28 mouse cellular contexts compared by ENCODE assay signal in the genomic region with DNA sequence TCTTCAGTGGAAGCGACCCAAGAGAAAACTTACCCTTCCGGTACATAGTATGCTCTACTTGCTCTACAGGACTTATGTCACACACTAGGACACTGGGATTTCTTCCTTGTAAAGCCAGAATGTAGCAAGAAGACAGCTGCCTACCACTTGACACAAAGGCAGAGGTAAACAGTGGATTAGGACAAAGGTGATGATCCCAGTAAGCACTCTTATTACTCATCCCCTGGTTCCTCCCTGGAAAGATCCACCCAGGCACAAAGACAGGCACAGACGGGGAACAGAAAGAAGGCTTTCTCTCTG.
A peak's percentile ranks its signal among the peaks of the same experiment; 100 is the strongest.
DNase-seq lines count a peak whose midpoint lies in the region; ATAC-seq and TF ChIP-seq lines count a peak whose summit lies in the region.
"Had no signal": no experiment of that assay in that cellular context is flagged by ENCODE, and none has a peak within 500 bp of the region (broad histone marks: within the 10 kb centered on the region; RNA-seq: fewer than 3 reads in every experiment).

No protein-coding gene starts in this region.

- H3K4me1 ChIP-seq in heart, embryonic 12.5 days (replicated peaks): peaks cover 34% of the 10 kb centered on the region
- peaks cover 4% of the 10 kb centered on the region for H3K4me1 ChIP-seq in heart, embryonic 11.5 days (ENCODE audit: control insufficient read depth, insufficient read depth, low read length)
- H3K4me1 ChIP-seq in liver, adult 2 months (ENCODE audit: control insufficient read depth, insufficient read depth, low read length): peaks cover 8% of the 10 kb centered on the region
- H3K4me1 ChIP-seq in liver, embryonic 12.5 days: peaks cover 13% of the 10 kb centered on the region; the same call in 1 of the 2 replicates
- peaks cover 10% of the 10 kb centered on the region; the same call in 1 of the 2 replicates for H3K4me1 ChIP-seq in small intestine, adult 2 months (ENCODE audit: control insufficient read depth, insufficient read depth, insufficient read length, low read length)
- H3K4me1 ChIP-seq: embryonic facial prominence, embryonic 13.5 days; limb, embryonic 15.5 days; liver, embryonic 15.5 days; midbrain, embryonic 10.5 days had no signal

- no peaks in the 10 kb centered on the region for H3K9me3 ChIP-seq in heart, embryonic 12.5 days (replicated peaks)
- H3K9me3 ChIP-seq in heart, embryonic 11.5 days (replicated peaks; ENCODE audit: control insufficient read depth, low read length): no peaks in the 10 kb centered on the region
- no peaks in the 10 kb centered on the region for H3K9me3 ChIP-seq in liver, embryonic 12.5 days (replicated peaks)
- H3K9me3 ChIP-seq: embryonic facial prominence, embryonic 13.5 days; G1E; hindbrain, embryonic 13.5 days; limb, embryonic 10.5 days; limb, embryonic 15.5 days; liver, embryonic 15.5 days; midbrain, embryonic 10.5 days had no signal

- no peak overlapping the region for H3K4me3 ChIP-seq in heart, embryonic 12.5 days
- no peak overlapping the region for H3K4me3 ChIP-seq in heart, embryonic 11.5 days (ENCODE audit: low read depth, low read length)
- no peak overlapping the region for H3K4me3 ChIP-seq in liver, adult 2 months (ENCODE audit: insufficient read depth, low read depth, low read length)
- H3K4me3 ChIP-seq in liver, embryonic 12.5 days: no peak overlapping the region
- no peak overlapping the region for H3K4me3 ChIP-seq in small intestine, adult 2 months (ENCODE audit: low read depth, low read length)
- H3K4me3 ChIP-seq: embryonic facial prominence, embryonic 13.5 days; hindbrain, embryonic 13.5 days; limb, embryonic 10.5 days; limb, embryonic 15.5 days; liver, embryonic 15.5 days; midbrain, embryonic 10.5 days had no signal

- 0 out of 2 replicates have a peak, but pooled peaks cover 6% of the 10 kb centered on the region for H3K79me2 ChIP-seq in liver, adult 2 months (ENCODE audit: control insufficient read depth, insufficient read depth, low read length)

- DNase-seq in liver, adult 2 months (ENCODE audit: extremely low read depth, low read depth, low spot score): peak; percentile 46
- no peak for DNase-seq in layer of hippocampus, adult 11-12 months (ENCODE audit: low spot score)
- DNase-seq: cerebellum, adult 18-20 months; cerebellum, postnatal 10 days; gastrocnemius, postnatal 10 days; kidney, adult 18-20 months; layer of hippocampus, adult 9-11 months; lung, postnatal 14 days; right cerebral cortex, postnatal 25 days; spleen, adult 18-20 months; thymus, postnatal 25 days had no signal

- 76% methylated on average over 3 of the region's 3 CpGs for WGBS in heart, embryonic 12.5 days
- WGBS in heart, embryonic 11.5 days (ENCODE audit: insufficient replicate concordance): 80% methylated on average over 3 of the region's 3 CpGs
- WGBS in liver, adult 2 months: 75% methylated on average over 3 of the region's 3 CpGs
- 78% methylated on average over 3 of the region's 3 CpGs for WGBS in liver, embryonic 12.5 days (ENCODE audit: insufficient replicate concordance)
- 79% methylated on average over 3 of the region's 3 CpGs for WGBS in small intestine, adult 2 months

- no peak overlapping the region for H3K9ac ChIP-seq in heart, embryonic 12.5 days
- no peak overlapping the region for H3K9ac ChIP-seq in heart, embryonic 11.5 days (ENCODE audit: low read depth, low read length)
- H3K9ac ChIP-seq in liver, adult 2 months (ENCODE audit: low read depth, low read length): no peak overlapping the region
- no peak overlapping the region for H3K9ac ChIP-seq in liver, embryonic 12.5 days
- H3K9ac ChIP-seq: embryonic facial prominence, embryonic 13.5 days; hindbrain, embryonic 13.5 days; limb, embryonic 15.5 days; liver, embryonic 15.5 days; lung, embryonic 14.5 days had no signal

- no peak for ATAC-seq in heart, embryonic 12.5 days (ENCODE audit: insufficient number of reproducible peaks, low FRiP score)
- ATAC-seq in heart, embryonic 11.5 days (replicated peaks; ENCODE audit: insufficient number of reproducible peaks, low FRiP score, low TSS enrichment): no peak
- ATAC-seq in liver, embryonic 12.5 days: no peak
- ATAC-seq in cerebellum, adult (ENCODE audit: insufficient number of reproducible peaks, low FRiP score, low TSS enrichment): no peak
- ATAC-seq: forebrain, embryonic 16.5 days; midbrain, embryonic 16.5 days; Patski had no signal

- H3K36me3 ChIP-seq in heart, embryonic 12.5 days: peaks cover 6% of the 10 kb centered on the region; the same call in 1 of the 2 replicates
- H3K36me3 ChIP-seq in heart, embryonic 11.5 days (ENCODE audit: control insufficient read depth, insufficient read depth, low read length): no peaks in the 10 kb centered on the region
- H3K36me3 ChIP-seq in liver, adult 2 months (ENCODE audit: control insufficient read depth, insufficient read depth, low read length): no peaks in the 10 kb centered on the region
- no peaks in the 10 kb centered on the region for H3K36me3 ChIP-seq in liver, embryonic 12.5 days
- H3K36me3 ChIP-seq in small intestine, adult 2 months (ENCODE audit: control insufficient read depth, insufficient read depth, low read length): no peaks in the 10 kb centered on the region
- H3K36me3 ChIP-seq: embryonic facial prominence, embryonic 13.5 days; G1E; hindbrain, embryonic 13.5 days; limb, embryonic 10.5 days; limb, embryonic 15.5 days; liver, embryonic 15.5 days; midbrain, embryonic 10.5 days had no signal

- TF ChIP-seq CTCF in liver, adult 2 months (IDR thresholded peaks at IDR 0.05; ENCODE audit: low read depth, low read length): no peak
- no peak for TF ChIP-seq CTCF in small intestine, adult 2 months (IDR thresholded peaks at IDR 0.05; ENCODE audit: extremely low read depth, insufficient read length, insufficient replicate concordance, low read depth, low read length)

- H3K27me3 ChIP-seq in heart, embryonic 12.5 days (replicated peaks): no peaks in the 10 kb centered on the region
- H3K27me3 ChIP-seq in heart, embryonic 11.5 days (ENCODE audit: control insufficient read depth, insufficient read depth, low read length): no peaks in the 10 kb centered on the region
- H3K27me3 ChIP-seq in liver, adult 2 months (ENCODE audit: control insufficient read depth, insufficient read depth, low read length): no peaks in the 10 kb centered on the region
- H3K27me3 ChIP-seq in liver, embryonic 12.5 days (replicated peaks): no peaks in the 10 kb centered on the region
- H3K27me3 ChIP-seq in small intestine, adult 2 months (ENCODE audit: control insufficient read depth, insufficient read depth, low read length): no peaks in the 10 kb centered on the region
- H3K27me3 ChIP-seq: embryonic facial prominence, embryonic 13.5 days; hindbrain, embryonic 13.5 days; limb, embryonic 15.5 days; liver, embryonic 15.5 days; Patski had no signal

- peak overlapping the region; percentile 34; the same call in 1 of the 2 replicates for H3K27ac ChIP-seq in heart, embryonic 12.5 days (ENCODE audit: poor library complexity, severe bottlenecking)
- no peak overlapping the region for H3K27ac ChIP-seq in heart, embryonic 11.5 days (ENCODE audit: low read depth, low read length)
- H3K27ac ChIP-seq in liver, adult 2 months (replicated peaks; ENCODE audit: insufficient read depth, low read depth, low read length): no peak overlapping the region
- no peak overlapping the region for H3K27ac ChIP-seq in liver, embryonic 12.5 days
- H3K27ac ChIP-seq in small intestine, adult 2 months (ENCODE audit: insufficient read depth, low read depth, low read length): peak overlapping the region; percentile 24; the same call in 1 of the 2 replicates
- H3K27ac ChIP-seq: embryonic facial prominence, embryonic 13.5 days; hindbrain, embryonic 13.5 days; kidney, postnatal 0 days; limb, embryonic 10.5 days; limb, embryonic 15.5 days; liver, embryonic 15.5 days; midbrain, embryonic 10.5 days had no signal

- no peak for TF ChIP-seq POLR2A in liver, adult 2 months (IDR thresholded peaks at IDR 0.05; ENCODE audit: extremely low read depth, insufficient read depth, low read length)
- TF ChIP-seq POLR2A in small intestine, adult 2 months (IDR thresholded peaks at IDR 0.05; ENCODE audit: low read depth, low read length): no peak

- H3K4me2 ChIP-seq in heart, embryonic 12.5 days: no peak overlapping the region
- H3K4me2 ChIP-seq in heart, embryonic 11.5 days: no peak overlapping the region
- no peak overlapping the region for H3K4me2 ChIP-seq in liver, embryonic 12.5 days
- H3K4me2 ChIP-seq: embryonic facial prominence, embryonic 13.5 days; hindbrain, embryonic 13.5 days; limb, embryonic 15.5 days; liver, embryonic 15.5 days; lung, embryonic 14.5 days had no signal

Comparison
In these comparisons a context has a peak if more than half of its experiments do, and no peak if none do; other contexts are left out.
1. H3K27ac ChIP-seq: peak in heart, embryonic 12.5 days (single experiment) and small intestine, adult 2 months (single experiment); none in heart, embryonic 11.5 days (single experiment), liver, adult 2 months (single experiment) and liver, embryonic 12.5 days (single experiment).